Mouse (Mus musculus) cerebellum, postnatal 4 days (tissue): ENCODE data around the gene Mfsd12.
A peak's percentile ranks its signal among the peaks of the same experiment; 100 is the strongest.

Experiments
- DNase-seq, 2 experiments: peaks; one replicate each; pipeline ENCODE4 v3.0.0; 2022; ENCODE audit warnings: low spot score in 2 of 2, mixed read lengths in 1 of 2

Mfsd12 gene

GRCm38 (mm10) chr10:81354738-81355477 lies 2.4 kb upstream of the Mfsd12 start:
- DNase-seq = no peak

GRCm38 (mm10) chr10:81355533-81355932 lies 1.8 kb upstream of the Mfsd12 start:
- DNase-seq = no peak

GRCm38 (mm10) chr10:81356352-81356990 lies 820 bp upstream of the Mfsd12 start:
- no peak for DNase-seq

GRCm38 (mm10) chr10:81358209-81358608 lies 918 bp downstream of the Mfsd12 start:
- no peak for DNase-seq

GRCm38 (mm10) chr10:81358841-81359240 lies 1.6 kb downstream of the Mfsd12 start:
- no peak for DNase-seq

- no peak for DNase-seq
Observed at GRCm38 (mm10) chr10:81360721-81361120, 3.4 kb downstream of the Mfsd12 start.

- DNase-seq = no peak
Observed at GRCm38 (mm10) chr10:81362336-81362949, 5.2 kb downstream of the Mfsd12 start.

GRCm38 (mm10) chr10:81363436-81364346 lies 6.4 kb downstream of the Mfsd12 start:
- no peak for DNase-seq

- DNase-seq = no peak
Observed at GRCm38 (mm10) chr10:81364666-81365065, 7.4 kb downstream of the Mfsd12 start.

- DNase-seq = no peak
Observed at GRCm38 (mm10) chr10:81365073-81365472, 7.8 kb downstream of the Mfsd12 start.

GRCm38 (mm10) chr10:81365672-81366476 lies 8.6 kb downstream of the Mfsd12 start, which contains the start of gene 4930404N11Rik:
4930404N11Rik (minus strand) TSS chr10:81365816.
- no peak for DNase-seq

GRCm38 (mm10) chr10:81366477-81367206 lies 9.4 kb downstream of the Mfsd12 start:
- no peak for DNase-seq

GRCm38 (mm10) chr10:81367207-81367495 lies 9.9 kb downstream of the Mfsd12 start:
- DNase-seq = no peak

- no peak for DNase-seq
Observed at GRCm38 (mm10) chr10:81375322-81375721, 18.0 kb downstream of the Mfsd12 start.

GRCm38 (mm10) chr10:81376561-81377361 lies 19.5 kb downstream of the Mfsd12 start:
- DNase-seq = no peak

GRCm38 (mm10) chr10:81377362-81377664 lies 20.0 kb downstream of the Mfsd12 start:
- no peak for DNase-seq

GRCm38 (mm10) chr10:81377793-81378552 lies 20.7 kb downstream of the Mfsd12 start, which contains the start of gene Fzr1:
Fzr1 (minus strand) TSS chr10:81378516.
- DNase-seq = no peak

- peak; percentile 100 for DNase-seq
Observed at GRCm38 (mm10) chr10:81378553-81379182, 21.4 kb downstream of the Mfsd12 start.

- no peak for DNase-seq
Observed at GRCm38 (mm10) chr10:81379183-81379553, 21.9 kb downstream of the Mfsd12 start.
